Mouse (Mus musculus) liver, embryonic 13.5 days (tissue): Measurements from ENCODE around the gene Adamts6. TPM values are rescaled to one million over a fixed set of nuclear protein-coding genes. Genes with fewer than 3 reads are reported as not detected.

Source experiments
- ATAC-seq: fragments of 200-750 bp; cut with Nextera tagmentation; 2 replicates; pipeline ENCODE4 v1.8.0; 2017; ENCODE audit warnings: low read depth, mild to moderate bottlenecking, moderate number of reproducible peaks, moderate library complexity
- DNase-seq: peaks from one replicate; pipeline ENCODE4 v3.0.0; 2022
- H3K27ac ChIP-seq: fragments of 300-500 bp; sonication (generic); 2 replicates; pipeline ENCODE4 v1.5.1; 2015; ENCODE audit warnings: moderate library complexity, mild to moderate bottlenecking, inconsistent platforms
- H3K27me3 ChIP-seq: fragments of 300-500 bp; sonication (generic); 2 replicates; pipeline ENCODE4 v1.6.1; 2015; ENCODE audit warnings: mild to moderate bottlenecking, inconsistent platforms
- H3K36me3 ChIP-seq: fragments of 300-500 bp; sonication (generic); 2 replicates; pipeline ENCODE4 v1.6.1; 2015; ENCODE audit warnings: mild to moderate bottlenecking, inconsistent platforms
- H3K4me1 ChIP-seq: fragments of 300-500 bp; sonication (generic); replicated peaks from 2 replicates; pipeline ENCODE4 v1.6.1; 2015; ENCODE audit warnings: inconsistent platforms
- H3K4me2 ChIP-seq: fragments of 300-500 bp; sonication (generic); 2 replicates; pipeline ENCODE4 v1.6.1; 2015; ENCODE audit warnings: inconsistent platforms, mild to moderate bottlenecking, moderate library complexity
- H3K4me3 ChIP-seq: fragments of 300-500 bp; sonication (generic); replicated peaks from 2 replicates; pipeline ENCODE4 v1.5.1; 2015; ENCODE audit warnings: mild to moderate bottlenecking, inconsistent platforms
- H3K9ac ChIP-seq: fragments of 300-500 bp; sonication (generic); 2 replicates; pipeline ENCODE4 v1.6.1; 2015; ENCODE audit warnings: mild to moderate bottlenecking, inconsistent platforms
- H3K9me3 ChIP-seq: fragments of 300-500 bp; sonication (generic); replicated peaks from 2 replicates; pipeline ENCODE4 v1.6.1; 2016; ENCODE audit warnings: inconsistent platforms
- WGBS: fragments of 180-500 bp; shearing (Covaris S2); methylation state at CpG from one replicate; pipeline ENCODE4 v1.1.7; 2015; ENCODE audit not compliant: insufficient replicate concordance; 5-methylcytosine and 5-hydroxymethylcytosine counted together
- polyA plus RNA-seq: library from polyadenylated mRNA; unstranded; fragments of >200 nt; fragmentation: Nextera tagmentation; extraction: Ambion mirVana; gene quantifications from 2 replicates; pipeline ENCODE4 v1.2.1, GENCODE M21; 2015

The Adamts6 gene
- polyA plus RNA-seq, 1 experiment from 2014 or later = 0.09 TPM

GRCm38 (mm10) chr13:104468061-104468460 lies 180.4 kb downstream of the Adamts6 start:
- Histone ChIP-seq H3K9me3 (no peaks in the 10 kb centered on the region), H3K4me2 (no peak overlapping the region), H3K4me3 (no peak overlapping the region), H3K27me3 (no peaks in the 10 kb centered on the region), H3K9ac (no peak overlapping the region), H3K27ac (no peak overlapping the region), H3K36me3 (no peaks in the 10 kb centered on the region), H3K4me1 (no peaks in the 10 kb centered on the region)
- DNase-seq = no peak
- ATAC-seq = no peak
- WGBS = 29% methylated on average over 1 of the region's 1 CpGs

GRCm38 (mm10) chr13:104476285-104476956 lies 188.8 kb downstream of the Adamts6 start:
- Histone ChIP-seq H3K27ac (no peak overlapping the region), H3K9me3 (no peaks in the 10 kb centered on the region), H3K4me2 (no peak overlapping the region), H3K4me3 (no peak overlapping the region), H3K36me3 (no peaks in the 10 kb centered on the region), H3K4me1 (no peaks in the 10 kb centered on the region), H3K27me3 (no peaks in the 10 kb centered on the region), H3K9ac (no peak overlapping the region)
- WGBS = 71% methylated on average over 9 of the region's 9 CpGs
- ATAC-seq = no peak
- DNase-seq = no peak

GRCm38 (mm10) chr13:104482426-104483089 lies 194.9 kb downstream of the Adamts6 start:
- H3K4me2 ChIP-seq = no peak overlapping the region
- H3K27ac ChIP-seq = no peak overlapping the region
- 72% methylated on average over 8 of the region's 8 CpGs for WGBS
- no peak overlapping the region for H3K4me3 ChIP-seq
- no peaks in the 10 kb centered on the region for H3K9me3 ChIP-seq
- no peak for DNase-seq
- no peak for ATAC-seq
- no peaks in the 10 kb centered on the region for H3K27me3 ChIP-seq
- no peak overlapping the region for H3K9ac ChIP-seq
- H3K36me3 ChIP-seq = no peaks in the 10 kb centered on the region
- no peaks in the 10 kb centered on the region for H3K4me1 ChIP-seq

- no peak for DNase-seq
Observed at GRCm38 (mm10) chr13:104483111-104483722, 195.6 kb downstream of the Adamts6 start.

GRCm38 (mm10) chr13:104491046-104491811 lies 203.6 kb downstream of the Adamts6 start:
- Histone ChIP-seq H3K9ac (no peak overlapping the region), H3K27me3 (no peaks in the 10 kb centered on the region), H3K36me3 (no peaks in the 10 kb centered on the region), H3K27ac (no peak overlapping the region), H3K9me3 (no peaks in the 10 kb centered on the region), H3K4me2 (no peak overlapping the region), H3K4me3 (no peak overlapping the region), H3K4me1 (no peaks in the 10 kb centered on the region)
- ATAC-seq (no peak), DNase-seq (no peak)
- WGBS = 63% methylated on average over 4 of the region's 4 CpGs

More at GRCm38 (mm10) chr13:104483111-104483722, 195.6 kb downstream of the Adamts6 start:
- Histone ChIP-seq H3K4me2 (no peak overlapping the region), H3K9me3 (no peaks in the 10 kb centered on the region), H3K27ac (no peak overlapping the region), H3K4me3 (no peak overlapping the region), H3K4me1 (no peaks in the 10 kb centered on the region), H3K9ac (no peak overlapping the region), H3K36me3 (no peaks in the 10 kb centered on the region), H3K27me3 (no peaks in the 10 kb centered on the region)
- 77% methylated on average over 12 of the region's 12 CpGs for WGBS
- no peak for ATAC-seq

- no peak overlapping the region for H3K9ac ChIP-seq
- DNase-seq (no peak), ATAC-seq (no peak)
- H3K4me1 ChIP-seq = no peaks in the 10 kb centered on the region
- H3K4me3 ChIP-seq = no peak overlapping the region
- H3K36me3 ChIP-seq = no peaks in the 10 kb centered on the region
- WGBS = 49% methylated on average over 8 of the region's 8 CpGs
- H3K9me3 ChIP-seq = no peaks in the 10 kb centered on the region
- H3K27me3 ChIP-seq = no peaks in the 10 kb centered on the region
- H3K4me2 ChIP-seq = no peak overlapping the region
- H3K27ac ChIP-seq = no peak overlapping the region
Observed at GRCm38 (mm10) chr13:104493466-104493993, 205.9 kb downstream of the Adamts6 start.

GRCm38 (mm10) chr13:104494200-104494873 lies 206.7 kb downstream of the Adamts6 start:
- ATAC-seq = no peak
- H3K4me1 ChIP-seq = no peaks in the 10 kb centered on the region
- no peak overlapping the region for H3K9ac ChIP-seq
- H3K36me3 ChIP-seq = no peaks in the 10 kb centered on the region
- WGBS = 72% methylated on average over 8 of the region's 8 CpGs
- DNase-seq = no peak
- no peaks in the 10 kb centered on the region for H3K9me3 ChIP-seq
- no peak overlapping the region for H3K4me3 ChIP-seq
- no peaks in the 10 kb centered on the region for H3K27me3 ChIP-seq
- no peak overlapping the region for H3K4me2 ChIP-seq
- H3K27ac ChIP-seq = no peak overlapping the region

- DNase-seq (no peak), ATAC-seq (no peak)
- Histone ChIP-seq H3K9ac (no peak overlapping the region), H3K9me3 (no peaks in the 10 kb centered on the region), H3K4me3 (no peak overlapping the region), H3K4me2 (no peak overlapping the region), H3K27ac (no peak overlapping the region), H3K36me3 (no peaks in the 10 kb centered on the region), H3K4me1 (no peaks in the 10 kb centered on the region), H3K27me3 (no peaks in the 10 kb centered on the region)
- WGBS = 79% methylated on average over 3 of the region's 3 CpGs
Observed at GRCm38 (mm10) chr13:104497592-104497991, 210.0 kb downstream of the Adamts6 start.

- no peak for ATAC-seq
- DNase-seq = no peak
- H3K9ac ChIP-seq = no peak overlapping the region
Observed at GRCm38 (mm10) chr13:104498669-104499068, 211.0 kb downstream of the Adamts6 start.

GRCm38 (mm10) chr13:104499116-104500040 lies 211.7 kb downstream of the Adamts6 start:
- no peaks in the 10 kb centered on the region for H3K36me3 ChIP-seq
- ATAC-seq = no peak
- no peaks in the 10 kb centered on the region for H3K4me1 ChIP-seq
- H3K4me3 ChIP-seq = no peak overlapping the region
- H3K27me3 ChIP-seq = no peaks in the 10 kb centered on the region
- H3K4me2 ChIP-seq = no peak overlapping the region
- H3K9me3 ChIP-seq = no peaks in the 10 kb centered on the region
- DNase-seq = no peak
- no peak overlapping the region for H3K27ac ChIP-seq
- H3K9ac ChIP-seq = no peak overlapping the region
- WGBS = 62% methylated on average over 9 of the region's 9 CpGs

More at GRCm38 (mm10) chr13:104498669-104499068, 211.0 kb downstream of the Adamts6 start:
- Histone ChIP-seq H3K4me2 (no peak overlapping the region), H3K27me3 (no peaks in the 10 kb centered on the region), H3K9me3 (no peaks in the 10 kb centered on the region), H3K27ac (no peak overlapping the region), H3K36me3 (no peaks in the 10 kb centered on the region), H3K4me3 (no peak overlapping the region), H3K4me1 (no peaks in the 10 kb centered on the region)
- 85% methylated on average over 6 of the region's 6 CpGs for WGBS
